Mouse (Mus musculus): ENCODE results near the gene Tmtc2.

The Tmtc2 gene

DNA sequence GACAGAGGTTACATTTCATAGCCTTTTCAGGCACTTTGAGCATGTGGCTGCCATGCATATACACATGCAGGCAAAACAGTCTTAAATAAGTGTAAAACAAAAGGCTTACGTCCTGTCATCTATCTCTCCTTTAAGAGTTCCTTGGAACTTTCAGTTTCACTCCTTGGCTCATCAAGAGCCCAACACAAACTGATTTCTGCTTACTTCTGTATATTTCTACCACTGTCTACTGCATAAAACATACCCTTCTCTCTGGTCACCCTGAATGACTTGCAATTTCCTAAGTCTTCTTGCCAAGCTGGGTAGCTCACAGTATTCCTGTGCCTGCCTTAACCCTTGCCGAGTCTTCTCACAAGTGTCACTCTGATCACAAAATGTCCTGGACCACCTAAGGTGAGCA, 26.2 kb downstream of the Tmtc2 start:
- no peak for DNase-seq (ENCODE audit: low spot score in 2 of 2)

DNA sequence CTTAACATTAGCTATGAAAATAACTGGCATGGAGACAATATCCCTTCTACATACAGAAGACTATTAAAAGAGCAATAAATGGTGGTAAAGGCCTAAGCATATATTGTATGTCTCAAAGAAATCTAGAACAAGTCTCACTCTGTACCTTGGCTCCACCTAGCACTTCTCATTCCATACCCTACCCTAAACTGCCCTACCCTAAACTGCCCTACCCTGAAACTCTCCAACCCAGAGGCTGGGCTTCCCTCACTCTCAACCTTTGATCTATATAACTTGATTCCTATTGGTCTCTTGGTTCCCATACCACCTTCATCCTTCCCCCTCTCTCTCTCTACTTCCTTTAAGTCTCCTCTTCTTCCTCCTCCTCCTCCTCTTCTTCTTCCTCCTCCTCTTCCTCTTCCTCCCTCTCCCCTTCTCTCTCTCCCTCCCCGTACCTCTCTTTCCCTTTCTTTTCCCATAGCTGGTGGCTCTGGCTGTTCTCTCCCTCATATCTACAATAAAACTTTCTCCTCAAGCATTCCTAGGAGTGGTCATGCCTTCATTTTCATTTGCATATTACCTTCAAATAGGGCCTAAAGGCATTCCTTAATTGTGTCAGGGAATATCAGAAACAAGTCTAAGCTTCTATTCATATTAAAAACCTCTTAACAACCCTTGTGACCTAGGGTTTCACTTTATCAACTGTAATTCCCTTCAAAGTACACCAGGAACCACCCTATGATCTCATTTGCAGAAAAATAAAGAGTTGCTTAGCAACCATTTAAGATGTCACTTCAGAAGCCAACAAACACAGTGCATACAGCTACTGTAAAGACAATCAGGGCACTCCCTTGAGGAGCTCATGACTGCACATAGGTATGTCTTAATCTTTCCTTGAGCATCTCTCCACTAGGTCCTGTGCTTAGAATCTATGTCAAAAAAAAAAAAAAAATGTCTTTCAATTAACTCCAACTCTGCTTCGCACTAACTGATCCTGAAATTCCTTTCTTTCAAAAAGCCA, 29.9 kb downstream of the Tmtc2 start:
- DNase-seq (ENCODE audit: low spot score in 2 of 2) = no peak

DNA sequence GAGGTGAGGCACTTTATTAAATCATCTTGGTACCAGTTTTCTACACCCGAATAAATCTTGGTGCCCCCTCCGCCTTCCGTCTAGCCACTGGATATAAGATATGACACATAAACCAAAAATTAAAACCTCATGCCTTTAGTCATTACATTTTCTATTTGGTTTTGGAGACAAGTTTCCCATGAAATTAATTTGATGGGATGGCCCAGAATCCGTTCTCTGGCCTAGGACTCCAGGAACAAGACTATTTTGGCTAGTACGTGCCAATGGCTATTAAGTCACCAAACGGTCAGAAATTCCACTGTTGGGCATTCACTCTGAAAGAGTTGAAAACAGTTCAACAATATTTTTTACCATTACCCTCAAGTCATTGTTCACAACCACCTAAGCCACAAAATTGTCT, 32.2 kb downstream of the Tmtc2 start:
- no peak for DNase-seq (ENCODE audit: low spot score in 2 of 2)

DNA sequence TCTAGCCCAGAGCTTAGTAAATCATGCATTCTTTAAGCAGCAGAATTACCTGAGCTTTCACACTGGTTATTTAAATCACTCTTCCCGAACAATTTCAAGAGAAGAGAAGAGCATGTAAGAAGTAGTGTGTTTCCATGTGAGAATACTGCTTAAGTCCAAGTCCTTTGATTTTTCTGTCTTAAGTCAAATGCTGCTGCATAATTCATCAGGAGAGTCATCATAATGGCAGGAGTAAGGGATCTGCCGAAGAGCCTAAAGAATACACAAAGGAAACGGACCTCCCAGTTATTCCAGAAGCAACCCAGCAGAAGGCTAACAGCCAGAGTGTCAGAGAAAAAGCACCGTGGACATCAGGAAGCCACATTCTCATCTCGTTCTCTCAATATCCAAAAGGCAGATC, 34.6 kb downstream of the Tmtc2 start:
- no peak for DNase-seq (ENCODE audit: low spot score in 2 of 2)

DNA sequence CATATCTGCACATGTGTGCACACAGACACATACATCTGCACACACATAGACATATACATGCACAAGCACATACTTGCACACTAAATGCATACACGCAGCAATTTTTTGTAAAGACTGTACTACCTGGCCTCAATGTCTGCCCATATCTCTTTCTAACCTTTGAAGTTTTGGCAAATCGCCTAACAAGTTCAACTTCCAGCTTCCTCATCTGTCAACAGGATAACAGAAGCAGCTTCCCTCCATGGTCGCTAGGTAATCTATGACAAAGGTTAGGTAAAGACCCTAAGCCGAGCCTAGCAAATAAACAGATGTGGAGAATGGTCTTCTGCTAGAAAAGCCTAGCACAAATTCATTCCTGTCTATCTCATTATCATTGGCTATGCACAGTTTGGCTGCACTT, 37.3 kb downstream of the Tmtc2 start:
- DNase-seq (ENCODE audit: low spot score in 2 of 2) = no peak

DNA sequence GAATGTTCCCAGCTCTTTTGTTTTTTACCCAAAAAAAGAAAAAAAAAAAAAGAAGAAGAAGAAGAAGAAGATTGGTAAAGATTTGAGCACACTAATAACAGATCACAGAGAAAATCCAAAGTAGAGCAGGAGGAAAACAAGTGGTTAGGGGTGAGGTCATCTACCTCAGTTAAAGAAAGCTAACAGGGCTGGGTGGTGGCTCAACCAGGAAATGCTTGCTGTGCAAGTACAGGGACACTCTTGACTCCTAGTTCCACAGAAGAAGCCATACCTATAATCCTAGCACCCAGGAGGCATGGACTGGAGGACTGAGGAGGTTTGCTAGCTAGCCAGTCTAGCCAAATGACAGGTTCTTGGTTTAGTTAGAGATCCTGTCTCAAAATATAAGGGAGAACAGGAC, 38.4 kb downstream of the Tmtc2 start:
- no peak for DNase-seq (ENCODE audit: low spot score in 2 of 2)

DNA sequence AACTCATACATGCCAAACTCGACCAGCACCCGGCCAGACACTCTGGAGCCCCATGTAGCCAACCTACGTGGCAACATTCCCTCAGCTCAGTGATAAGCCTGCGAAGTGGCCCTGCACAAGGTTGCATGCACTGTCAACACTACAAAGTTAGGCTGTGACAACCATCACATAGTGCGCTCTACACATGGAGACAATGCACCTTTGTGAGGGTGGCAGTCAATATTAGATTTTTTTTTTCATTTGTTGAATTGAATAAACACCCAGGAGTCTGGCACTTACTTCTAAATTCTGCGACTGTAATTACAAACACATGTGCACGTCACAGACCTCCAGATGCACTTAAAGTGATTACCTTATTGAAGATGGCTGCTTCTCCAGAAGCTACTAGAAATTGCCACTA, 41.5 kb downstream of the Tmtc2 start:
- no peak for DNase-seq (ENCODE audit: low spot score in 2 of 2)

DNA sequence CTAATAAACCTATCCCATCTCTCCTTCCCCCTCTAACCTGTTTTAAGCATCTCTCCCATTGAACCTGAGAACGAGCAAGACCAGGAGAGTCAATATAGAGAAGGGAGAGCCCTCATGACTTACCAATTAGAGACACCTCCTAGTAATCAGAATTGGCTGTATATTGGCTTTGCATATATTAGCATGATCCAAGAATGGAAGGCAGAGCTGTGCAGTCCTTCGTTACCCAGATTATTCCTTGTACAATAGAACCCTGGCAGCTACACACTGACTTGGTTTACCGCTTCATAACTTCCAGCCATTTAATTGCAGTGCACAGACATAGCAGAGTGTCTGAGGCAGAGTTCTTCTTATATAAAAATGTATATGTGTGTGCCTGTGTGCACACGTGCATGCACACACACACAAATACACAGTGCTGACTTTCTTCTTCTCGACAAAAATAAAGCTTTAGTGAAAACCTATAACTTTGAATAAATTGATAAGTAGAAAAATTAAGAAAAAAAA, 42.2 kb downstream of the Tmtc2 start:
- no peak for DNase-seq (ENCODE audit: low spot score in 2 of 2)

DNA sequence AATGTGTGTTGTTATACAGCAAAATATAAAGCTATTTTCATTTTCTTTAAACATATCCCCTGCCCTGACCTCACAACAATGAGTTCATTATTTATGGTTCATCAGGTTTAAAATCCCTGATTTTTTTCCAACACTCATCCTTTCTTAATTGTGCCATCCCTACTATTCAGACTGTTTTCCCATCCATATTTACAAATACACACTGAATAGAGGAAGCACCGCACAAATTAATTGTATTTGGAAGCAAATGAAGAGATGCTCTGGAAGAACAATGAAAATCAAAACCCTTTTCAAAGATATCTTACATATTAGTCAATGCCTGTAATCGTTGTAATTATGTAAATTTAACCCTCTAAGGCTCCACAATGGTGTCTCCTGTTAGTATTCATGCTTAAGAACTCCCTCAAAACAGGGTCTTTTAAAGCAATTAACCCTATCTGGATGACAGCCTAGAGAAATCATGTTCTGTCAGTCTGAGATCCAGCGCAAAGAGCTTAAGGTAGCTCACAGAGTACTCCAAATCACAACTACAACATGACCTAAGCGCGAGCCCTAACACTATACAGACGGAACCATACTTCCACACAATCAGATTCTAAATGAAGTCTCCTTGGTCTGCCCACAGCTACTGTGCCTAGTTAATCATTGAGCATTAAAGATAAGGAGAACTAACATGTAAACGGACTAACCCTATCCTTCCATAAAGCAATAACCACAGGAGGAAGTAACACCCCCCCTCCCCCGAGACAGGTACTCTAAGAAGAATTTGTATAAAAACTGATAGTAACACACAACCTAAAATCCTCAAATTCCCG, 43.0 kb downstream of the Tmtc2 start:
- DNase-seq (ENCODE audit: low spot score in 2 of 2) = no peak

DNA sequence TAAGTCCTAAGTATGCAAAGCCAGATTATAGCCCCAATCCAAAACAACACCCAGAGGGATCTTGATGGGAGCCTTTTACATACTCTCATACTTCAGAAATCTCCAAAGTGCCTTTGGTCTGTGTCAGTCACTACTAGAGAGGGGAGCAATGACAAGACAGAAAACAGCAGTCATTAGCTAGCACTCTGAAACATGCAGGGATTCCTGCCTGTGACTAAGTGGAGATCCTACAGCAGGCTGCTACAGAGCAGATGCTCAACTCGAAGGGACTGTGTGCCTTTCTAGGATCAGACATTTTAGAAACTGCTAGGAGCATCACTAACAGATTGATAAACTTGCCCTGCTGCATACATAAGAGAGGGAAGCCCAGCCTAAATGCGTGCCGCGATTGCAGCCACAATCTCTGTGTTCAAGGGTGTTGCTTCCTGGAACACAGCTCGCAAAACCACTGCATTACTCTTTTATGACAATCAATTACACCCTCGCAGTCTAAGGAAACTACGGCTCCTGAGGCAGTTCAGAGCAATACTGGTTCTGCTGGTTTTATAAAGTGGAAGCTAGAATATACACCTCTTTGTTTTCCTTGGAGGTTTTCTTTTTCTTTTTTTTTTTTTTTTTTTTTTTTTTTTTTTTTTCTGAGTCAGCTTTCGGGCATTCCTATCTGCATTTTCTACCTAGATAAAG, 50.7 kb downstream of the Tmtc2 start:
- peak in 1 of 2 experiments; percentile 13 for DNase-seq (ENCODE audit: low spot score in 2 of 2)

DNA sequence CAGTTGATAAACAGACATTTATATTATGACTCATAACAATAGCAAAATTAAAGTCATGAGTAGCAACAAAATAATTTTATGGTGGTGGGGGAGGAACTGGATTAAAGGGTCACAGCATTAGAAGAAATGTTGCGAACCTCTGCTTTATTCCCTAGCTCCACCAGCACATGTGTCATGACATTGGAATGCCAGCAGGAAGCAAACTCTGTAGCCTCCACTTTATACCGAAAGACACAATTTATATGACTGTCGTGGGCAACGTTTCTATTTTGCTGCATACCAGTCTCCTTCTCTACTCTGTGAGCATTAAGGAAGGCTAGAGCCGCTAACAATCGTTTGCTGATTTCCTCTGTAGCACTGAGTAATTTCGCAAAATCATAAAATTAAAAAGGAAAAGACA, 51.8 kb downstream of the Tmtc2 start:
- no peak for DNase-seq (ENCODE audit: low spot score in 2 of 2)

DNA sequence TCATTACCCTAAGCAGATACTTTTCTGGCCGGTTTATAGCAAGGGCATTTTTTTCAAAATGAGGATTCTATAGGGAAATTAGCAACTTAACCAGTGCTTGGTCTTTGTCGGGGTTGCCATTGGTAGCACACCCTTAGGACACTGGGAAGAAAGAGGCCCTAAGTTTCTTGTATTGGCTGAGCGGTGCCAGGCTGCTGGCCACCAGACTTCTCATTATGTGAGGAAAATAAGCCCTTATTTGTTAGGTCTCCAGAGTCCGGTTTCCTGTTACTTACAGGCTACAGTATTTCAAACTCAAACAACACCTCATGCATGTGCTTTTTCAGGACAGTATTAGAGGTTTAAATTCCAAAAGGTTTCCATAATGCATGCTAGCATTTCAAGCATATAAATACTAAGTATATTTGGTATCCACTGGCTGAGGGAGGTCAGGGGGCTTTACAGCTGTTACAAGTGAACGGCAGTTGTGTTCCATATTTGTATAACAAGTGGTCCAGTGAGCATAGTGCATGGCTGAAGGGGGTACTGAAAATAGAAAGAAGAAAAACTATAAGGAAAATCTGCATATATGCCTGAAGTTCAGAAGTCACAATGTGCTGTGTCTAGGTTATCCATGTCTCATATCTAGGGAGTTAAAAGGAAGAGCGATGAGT, 55.0 kb downstream of the Tmtc2 start:
- DNase-seq (ENCODE audit: low spot score in 2 of 2) = no peak

DNA sequence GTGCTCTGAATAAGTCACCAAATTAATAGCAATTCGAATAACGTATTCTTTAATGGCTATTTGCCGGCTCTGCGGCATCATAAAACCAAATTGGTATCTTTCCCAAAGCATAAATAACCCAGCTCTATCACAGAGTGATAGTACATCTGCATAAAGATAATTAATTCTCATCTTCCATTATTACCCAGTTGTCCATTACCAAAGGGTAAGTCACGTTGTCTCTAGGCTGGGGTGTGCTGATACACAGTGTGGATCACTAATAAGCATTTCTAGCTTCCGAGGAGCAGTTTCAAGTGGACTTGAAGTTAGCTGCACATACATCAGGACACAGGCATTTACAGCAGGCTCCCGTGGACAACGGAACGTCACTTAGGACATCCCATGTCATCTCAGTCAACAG, 56.1 kb downstream of the Tmtc2 start:
- DNase-seq (ENCODE audit: low spot score in 2 of 2) = no peak

DNA sequence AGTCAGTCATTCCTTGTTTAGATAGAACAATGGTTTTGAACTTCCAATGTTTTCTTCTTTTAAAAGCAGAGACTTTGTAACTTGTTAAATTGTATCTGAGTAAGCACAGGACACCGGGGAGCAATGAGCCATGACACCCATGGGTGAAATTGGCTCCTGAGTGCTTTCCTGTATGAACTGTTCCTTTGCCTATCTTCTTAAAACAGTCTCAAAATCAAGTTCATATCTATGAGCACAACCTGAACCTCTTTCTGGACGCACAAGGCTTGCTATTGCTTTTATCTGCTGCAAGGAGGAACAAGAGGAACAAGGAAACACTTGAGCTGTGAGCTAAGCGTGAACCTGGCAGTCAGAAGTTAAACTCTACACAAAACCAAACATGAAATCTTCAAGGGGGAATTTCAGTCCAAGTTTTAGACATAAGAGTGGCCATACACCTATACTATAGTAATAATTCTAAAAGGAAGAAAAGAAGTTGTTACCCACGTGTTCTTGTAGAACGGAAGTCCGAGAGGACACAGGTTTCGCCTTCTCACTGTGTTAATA, 60.4 kb downstream of the Tmtc2 start:
- no peak for DNase-seq (ENCODE audit: low spot score in 2 of 2)

DNA sequence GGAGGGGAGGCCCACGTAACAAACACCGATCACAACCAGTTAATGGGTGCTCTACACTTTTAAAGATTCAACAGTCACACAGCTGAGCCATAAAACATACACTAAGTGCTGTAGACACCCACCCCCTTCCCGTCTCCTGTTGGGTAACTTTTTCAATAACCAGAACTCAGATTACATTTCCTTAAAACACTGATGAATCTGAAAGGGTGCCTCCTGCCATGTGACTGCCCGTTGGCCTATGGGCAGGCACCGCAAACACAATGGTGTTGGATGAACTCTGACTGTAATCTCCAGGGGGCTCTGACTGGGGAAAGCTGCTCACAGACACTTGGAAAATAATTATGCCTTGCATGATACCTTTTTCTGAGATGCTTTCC, 64.4 kb downstream of the Tmtc2 start:
- DNase-seq (ENCODE audit: low spot score in 2 of 2) = no peak

DNA sequence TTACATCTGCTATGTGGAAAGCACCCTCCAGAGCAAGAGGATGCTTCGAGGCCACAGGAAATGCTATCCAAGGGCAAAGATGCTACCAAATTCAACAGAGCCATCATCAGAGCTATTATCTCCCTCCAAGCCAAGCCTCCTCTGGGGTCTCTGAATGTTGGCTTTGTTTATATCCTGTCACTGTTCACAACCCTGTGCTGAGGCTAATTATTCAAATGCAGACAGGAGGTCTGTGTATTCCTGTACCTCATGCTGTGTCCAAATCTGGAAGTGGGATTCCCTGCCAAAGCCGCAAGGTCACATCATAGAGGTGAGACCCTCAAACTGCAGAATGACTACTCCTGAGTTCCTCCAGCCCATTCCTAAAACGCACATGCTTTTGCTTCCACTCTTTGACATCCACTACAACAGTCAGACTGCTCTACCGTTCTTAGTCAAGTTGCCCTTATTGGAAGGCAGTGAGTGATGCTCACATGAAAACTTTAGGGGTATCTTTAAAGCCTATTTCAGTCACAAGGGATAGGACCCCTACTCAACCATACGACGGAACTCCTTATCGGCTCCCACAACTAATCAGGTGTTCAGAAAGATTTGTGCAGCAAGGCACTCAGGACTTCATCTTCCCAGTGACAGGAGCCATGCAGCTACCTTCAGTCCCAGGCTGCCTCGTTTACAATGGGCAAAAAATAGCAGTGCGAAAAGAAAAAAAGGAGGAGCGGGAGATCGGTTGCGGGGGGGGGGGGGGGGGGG, 64.9 kb downstream of the Tmtc2 start:
- DNase-seq (ENCODE audit: low spot score in 2 of 2) = no peak

DNA sequence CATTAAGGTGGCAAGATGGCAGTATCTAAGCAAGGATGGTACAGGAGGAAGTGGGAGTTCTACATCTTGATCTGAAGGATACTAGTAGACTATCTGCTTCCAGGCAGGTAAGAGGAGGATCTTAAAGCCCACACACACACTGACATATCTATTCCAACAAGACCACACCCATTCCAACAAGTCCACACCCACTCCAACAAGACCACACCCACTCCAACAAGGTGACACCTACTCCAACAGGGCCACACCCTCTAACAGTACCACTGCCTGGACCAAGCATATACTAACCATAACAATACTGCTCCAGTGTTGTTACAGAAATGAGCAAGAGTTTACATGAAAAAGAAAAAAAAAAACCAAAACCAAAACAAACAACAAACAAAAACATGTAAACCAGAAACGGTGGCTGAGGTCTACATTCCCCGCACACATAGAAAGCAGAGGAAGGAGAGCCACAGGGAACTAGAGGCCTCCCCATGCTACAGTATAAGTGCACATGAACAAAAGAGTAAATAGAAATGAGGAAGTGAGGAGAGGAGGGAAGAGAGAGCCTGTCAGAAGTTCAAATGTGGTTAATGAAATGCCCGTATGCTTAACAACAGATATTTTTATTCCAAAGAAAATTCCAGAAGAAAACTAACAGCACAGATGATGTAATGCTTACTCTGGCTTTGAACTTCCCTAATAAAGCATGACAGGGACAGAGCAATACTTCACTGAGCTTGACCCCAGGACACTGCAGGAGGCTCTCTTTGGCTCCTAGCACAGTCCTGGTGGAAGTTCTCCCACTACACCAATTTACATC, 66.1 kb downstream of the Tmtc2 start:
- DNase-seq (ENCODE audit: low spot score in 2 of 2) = no peak

DNA sequence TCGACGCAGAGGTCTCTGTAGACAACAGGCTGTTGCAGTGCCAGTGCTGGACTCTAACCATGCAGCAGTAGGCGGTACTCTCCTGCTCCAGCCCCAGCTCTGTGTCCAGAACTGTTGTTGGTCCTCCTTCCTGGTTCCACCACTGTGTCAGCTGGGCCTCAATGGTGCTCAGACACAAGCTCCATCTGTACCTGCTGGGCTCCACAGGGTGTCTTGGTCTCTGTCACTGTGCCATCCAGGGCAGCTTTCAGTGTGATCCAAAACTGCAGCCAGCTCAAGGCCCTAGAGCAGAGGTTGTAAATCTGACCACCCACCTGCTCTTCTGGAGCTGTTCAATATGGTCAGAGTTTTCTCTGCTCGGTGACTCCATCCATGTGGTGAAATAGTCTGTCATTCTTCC, 68.2 kb downstream of the Tmtc2 start:
- DNase-seq (ENCODE audit: low spot score in 2 of 2) = no peak

DNA sequence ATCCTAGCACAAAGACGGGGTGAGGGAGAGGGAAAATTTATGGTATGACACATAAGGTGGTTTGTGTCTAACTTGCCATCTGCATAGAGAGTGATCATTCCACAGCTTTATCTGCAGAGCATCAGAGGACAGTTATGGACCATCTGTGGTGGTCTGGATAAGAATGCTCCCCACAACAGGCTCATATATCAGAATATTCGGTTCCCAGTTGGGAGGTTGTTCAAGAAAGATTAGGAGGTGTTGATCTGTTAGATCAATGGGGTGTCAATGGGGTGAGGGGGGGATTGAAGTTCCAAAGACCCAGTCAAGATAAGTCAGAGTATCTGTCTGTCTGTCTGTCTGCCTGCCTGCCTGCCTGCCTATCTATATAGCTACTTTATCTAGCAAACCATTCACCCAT, 69.8 kb downstream of the Tmtc2 start:
- no peak for DNase-seq (ENCODE audit: low spot score in 2 of 2)

DNA sequence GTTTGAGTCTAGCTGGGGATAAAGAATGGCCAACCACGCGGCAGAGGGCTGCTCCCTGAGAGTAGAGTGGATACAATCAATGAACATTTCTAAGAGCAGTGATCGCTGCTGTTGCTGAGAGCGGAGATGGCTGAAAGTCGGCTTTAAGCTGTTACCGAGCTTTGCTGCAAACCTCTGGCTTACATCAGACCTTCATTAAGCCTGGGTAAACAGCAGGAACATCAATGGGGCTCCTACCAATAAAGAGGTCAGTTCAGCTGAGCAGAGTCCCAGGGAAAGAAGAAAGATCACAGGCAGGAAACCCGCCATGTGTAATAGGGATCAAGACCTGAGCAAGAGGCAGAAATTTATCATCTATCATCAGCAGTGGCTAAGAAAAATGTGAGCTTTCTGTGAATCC, 72.5 kb downstream of the Tmtc2 start:
- DNase-seq (ENCODE audit: low spot score in 2 of 2) = no peak
